Mouse (Mus musculus): Measurements from ENCODE around the gene Gm3402. TPM values are rescaled to one million over a fixed set of nuclear protein-coding genes. Genes with fewer than 3 reads are reported as not detected.
"Not testable (repeated sequence)": the region's sequence is repeated elsewhere in the genome, so short reads cannot be mapped to it uniquely, and the experiment has no call there.

Gene Gm3402
- polyA plus RNA-seq, 1 experiment from 2014 or later, result not detected

DNA sequence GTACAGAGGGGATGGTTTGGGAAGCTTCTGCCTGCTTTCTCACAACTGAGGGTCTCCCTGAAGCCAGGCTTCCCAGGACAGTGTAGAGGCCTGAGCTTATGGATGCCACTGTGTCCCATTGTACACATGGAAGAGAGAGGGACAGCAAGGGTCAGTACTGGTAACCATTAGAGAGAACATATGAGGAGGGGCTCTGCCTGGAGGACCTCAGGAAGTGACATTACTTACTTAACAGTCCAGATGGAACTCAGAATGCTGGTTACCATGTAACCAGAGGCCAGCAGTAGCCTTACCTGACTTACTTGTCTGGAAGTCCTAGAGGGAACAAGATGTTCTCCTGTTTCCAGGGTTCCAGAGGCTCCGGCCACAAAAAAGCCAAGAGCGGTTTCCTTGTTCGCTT lies 23.4 kb downstream of the Gm3402 start, which contains the start of gene Gm3409:
Gene Gm3409 (plus strand): TSS at position 301 of the 400 bp plus-strand sequence.
- H3K9ac ChIP-seq; H3K9me3 ChIP-seq; H3K36me3 ChIP-seq; H3K4me1 ChIP-seq; ATAC-seq (ENCODE audit: extremely low read depth, insufficient number of reproducible peaks, low FRiP score, low TSS enrichment); H3K4me3 ChIP-seq; H3K4me2 ChIP-seq; H3K27ac ChIP-seq (replicated peaks); H3K27me3 ChIP-seq (replicated peaks): not testable (repeated sequence)
- 83% methylated on average over 2 of the region's 3 CpGs for WGBS

DNA sequence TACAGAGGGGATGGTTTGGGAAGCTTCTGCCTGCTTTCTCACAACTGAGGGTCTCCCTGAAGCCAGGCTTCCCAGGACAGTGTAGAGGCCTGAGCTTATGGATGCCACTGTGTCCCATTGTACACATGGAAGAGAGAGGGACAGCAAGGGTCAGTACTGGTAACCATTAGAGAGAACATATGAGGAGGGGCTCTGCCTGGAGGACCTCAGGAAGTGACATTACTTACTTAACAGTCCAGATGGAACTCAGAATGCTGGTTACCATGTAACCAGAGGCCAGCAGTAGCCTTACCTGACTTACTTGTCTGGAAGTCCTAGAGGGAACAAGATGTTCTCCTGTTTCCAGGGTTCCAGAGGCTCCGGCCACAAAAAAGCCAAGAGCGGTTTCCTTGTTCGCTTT lies 41.9 kb downstream of the Gm3402 start, which contains the start of gene Gm3415:
Gene Gm3415 (plus strand): TSS at position 301 of the 400 bp plus-strand sequence.
- H3K9me3 ChIP-seq; H3K4me2 ChIP-seq; H3K4me1 ChIP-seq; H3K27me3 ChIP-seq (replicated peaks); H3K4me3 ChIP-seq; H3K9ac ChIP-seq; ATAC-seq (ENCODE audit: extremely low read depth, insufficient number of reproducible peaks, low FRiP score, low TSS enrichment); H3K27ac ChIP-seq (replicated peaks); H3K36me3 ChIP-seq: not testable (repeated sequence)
- WGBS, result no CpG with 5 or more reads among the region's 3 CpGs

GRCm38 (mm10) chr5:146564259-146564658 lies 50.3 kb downstream of the Gm3402 start:
- ATAC-seq (ENCODE audit: extremely low read depth, insufficient number of reproducible peaks, low FRiP score, low TSS enrichment), result no peak
- H3K9me3 ChIP-seq, result peaks cover 6% of the 10 kb centered on the region; the same call in 1 of the 2 replicates
- H3K9ac ChIP-seq, result no peak overlapping the region
- H3K4me2 ChIP-seq, result no peak overlapping the region
- H3K4me1 ChIP-seq, result no peaks in the 10 kb centered on the region
- no peaks in the 10 kb centered on the region for H3K27me3 ChIP-seq (replicated peaks)
- no peak overlapping the region for H3K4me3 ChIP-seq
- no peak overlapping the region for H3K27ac ChIP-seq (replicated peaks)
- H3K36me3 ChIP-seq, result no peaks in the 10 kb centered on the region
- WGBS, result 68% methylated on average over 1 of the region's 1 CpGs

Other genes with a start within 250 kb of the Gm3402 start
- gene Wasf3, start 129.1 kb upstream of the Gm3402 start, polyA plus RNA-seq (2015; fragmentation: Nextera tagmentation; extraction: Ambion mirVana), result 0.32 and 0.37 TPM in 2 replicates
- not detected in 2 replicates for gene Gm6408, start 32.2 kb upstream of the Gm3402 start, polyA plus RNA-seq (2015; fragmentation: Nextera tagmentation; extraction: Ambion mirVana)
- gene Gm6370, start 22.8 kb upstream of the Gm3402 start, polyA plus RNA-seq (2015; fragmentation: Nextera tagmentation; extraction: Ambion mirVana), result not detected in 2 replicates
- gene 4930449I24Rik, start 11.7 kb upstream of the Gm3402 start, polyA plus RNA-seq (2015; fragmentation: Nextera tagmentation; extraction: Ambion mirVana), result not detected in 2 replicates
- not detected in 2 replicates for gene Gm3404, start 11.7 kb downstream of the Gm3402 start, polyA plus RNA-seq (2015; fragmentation: Nextera tagmentation; extraction: Ambion mirVana)
- not detected in 2 replicates for gene Gm3409, start 23.5 kb downstream of the Gm3402 start, polyA plus RNA-seq (2015; fragmentation: Nextera tagmentation; extraction: Ambion mirVana)
- gene Gm3415, start 42.0 kb downstream of the Gm3402 start, polyA plus RNA-seq (2015; fragmentation: Nextera tagmentation; extraction: Ambion mirVana), result not detected in 2 replicates
- gene Gpr12, start 71.1 kb downstream of the Gm3402 start, polyA plus RNA-seq (2015; fragmentation: Nextera tagmentation; extraction: Ambion mirVana), result not detected in 2 replicates

All from heart, embryonic 13.5 days (tissue).